Mouse (Mus musculus) stomach, adult 2 months (tissue): ENCODE measurements around the gene Unc5cl. TPM values are rescaled to one million over a fixed set of nuclear protein-coding genes. Genes with fewer than 3 reads are reported as not detected.

ENCODE experiments used
- polyA plus RNA-seq: library from polyadenylated mRNA; depleted of rRNA; stranded (reverse); fragments of >200 nt; gene quantifications from 2 replicates; pipeline ENCODE4 v1.2.3, GENCODE M21; 2012; rRNA removed

Gene Unc5cl
- polyA plus RNA-seq, result 2.3 and 3.6 TPM in 2 replicates

DNA sequence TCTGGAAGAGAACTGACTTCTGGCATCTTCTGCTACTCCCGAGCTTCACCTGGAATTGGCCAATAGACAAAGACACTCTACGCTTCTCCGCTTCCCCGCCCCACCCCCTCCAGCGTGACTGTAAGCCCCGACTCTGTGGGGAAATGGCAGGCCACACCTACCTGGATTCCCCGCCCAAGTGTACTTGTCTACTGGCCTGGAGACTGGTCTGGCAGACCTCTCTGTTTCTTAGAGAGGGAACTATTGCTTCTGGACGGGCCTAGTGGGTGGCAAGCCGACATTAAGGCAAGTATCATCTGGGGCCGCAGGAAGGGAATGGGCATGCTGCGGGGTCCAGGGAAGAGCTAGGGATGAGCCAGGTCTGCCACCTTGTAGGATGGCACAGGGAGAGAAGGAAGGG is at the start of gene Unc5cl:
Gene Unc5cl (plus strand): TSS at position 214 of the 400 bp plus-strand sequence.

DNA sequence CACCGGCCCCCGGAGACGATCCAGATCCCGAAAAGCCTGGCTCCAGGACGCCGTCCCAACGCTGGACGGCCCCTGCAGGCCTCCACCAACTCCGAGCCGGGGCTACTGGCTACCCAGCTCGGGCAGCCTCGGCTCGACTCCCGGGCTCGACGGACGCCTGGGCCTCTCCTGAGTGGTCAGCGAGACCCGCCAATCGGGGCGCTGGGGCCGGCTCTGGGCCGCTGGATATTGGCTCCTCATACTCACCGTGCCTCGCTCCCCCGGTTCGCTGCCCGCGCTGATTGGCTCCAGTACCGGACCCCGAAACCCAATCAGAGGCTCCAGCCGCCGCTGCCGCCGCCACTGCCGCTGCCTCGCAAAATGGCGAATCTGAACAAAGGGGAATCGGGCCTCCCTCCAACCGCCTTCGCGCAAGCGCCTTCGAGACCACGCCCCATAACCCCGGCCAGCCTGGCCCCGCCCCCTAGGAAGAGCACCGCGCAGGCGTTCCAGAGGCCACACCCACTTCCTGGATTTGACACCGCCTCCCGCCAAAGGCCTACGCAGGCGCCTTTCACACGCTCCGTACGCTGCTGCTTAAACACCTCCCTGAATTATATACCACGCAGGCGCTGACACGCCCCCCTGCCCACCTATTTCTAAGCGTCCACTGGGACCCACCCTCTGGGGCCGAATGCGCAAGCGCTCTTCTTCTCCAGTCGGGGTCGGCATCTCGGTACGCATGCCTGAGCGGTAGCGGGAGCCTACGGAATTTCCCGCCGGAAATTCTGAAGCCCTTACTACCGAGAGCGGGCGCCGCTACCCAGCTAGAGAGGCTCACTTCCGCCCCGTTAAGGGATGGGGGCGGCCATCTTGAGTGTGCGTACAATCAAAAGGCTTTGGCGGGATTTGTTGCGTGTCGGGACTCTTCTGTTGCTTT is 45.1 kb upstream of the Unc5cl start, which contains the start of the genes Nfya and Oard1:
Gene Nfya (minus strand): TSS at position 527 of the 919 bp plus-strand sequence.
Gene Oard1 (plus strand): TSS at position 635 of the 919 bp plus-strand sequence.

DNA sequence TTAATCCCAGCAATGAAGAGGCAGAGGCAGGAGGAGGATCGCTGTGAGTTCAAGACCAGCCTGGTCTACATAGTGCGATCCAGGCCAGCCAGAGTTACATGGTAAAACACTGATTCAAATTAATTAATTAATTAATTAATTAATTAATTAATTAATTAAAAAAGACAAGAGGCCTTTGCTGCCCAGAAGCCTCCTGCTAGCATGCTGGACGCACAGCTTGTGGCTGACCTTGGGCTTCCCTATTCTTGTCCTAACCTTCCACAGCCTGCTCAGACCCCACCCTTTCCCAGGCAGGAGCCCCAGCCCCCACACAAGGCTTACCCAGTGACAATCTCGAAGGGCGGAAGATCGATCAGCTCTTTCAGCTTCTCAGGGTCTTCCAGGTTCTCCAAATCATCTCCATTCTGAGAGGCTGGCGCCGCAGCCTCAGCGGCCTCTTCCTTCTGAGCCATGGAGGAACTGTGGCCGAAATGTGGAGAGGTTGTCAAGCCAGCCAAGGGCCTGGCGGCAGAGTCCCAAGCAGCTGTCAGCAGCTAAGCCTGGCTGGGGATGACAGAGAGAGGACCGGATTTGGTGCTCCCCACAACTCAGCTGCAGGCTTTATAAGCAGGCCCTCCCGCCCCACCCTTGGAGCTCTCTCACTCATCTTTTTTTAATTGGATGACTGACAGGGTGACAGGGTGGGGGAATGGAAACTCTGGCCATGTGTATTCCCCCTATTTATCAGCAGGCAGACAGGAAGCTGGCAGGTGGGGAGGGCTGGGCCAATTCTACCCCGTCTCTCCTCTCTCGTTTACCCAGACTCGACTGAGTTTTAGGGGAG is 22.3 kb upstream of the Unc5cl start, which contains the start of gene Apobec2:
Gene Apobec2 (minus strand): TSS at position 773 of the 823 bp plus-strand sequence.

DNA sequence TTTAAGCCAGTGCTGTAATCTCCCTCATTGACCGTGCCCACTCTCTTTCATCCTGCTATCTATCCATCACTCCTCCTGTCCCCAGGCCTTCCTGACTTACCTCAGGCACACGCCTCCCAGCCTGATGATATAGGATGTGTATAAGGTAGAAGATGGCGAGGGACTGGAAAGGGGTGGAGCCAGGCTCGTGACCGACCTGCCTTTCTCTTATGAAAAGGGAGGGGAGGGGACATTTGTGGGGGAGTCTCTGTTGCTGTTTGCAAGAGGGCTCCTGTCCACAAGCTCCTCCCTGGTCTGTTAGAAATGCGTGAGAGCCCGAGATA is 3.4 kb upstream of the Unc5cl start, which contains the start of gene Tspo2:
Gene Tspo2 (minus strand): TSS at position 170 of the 323 bp plus-strand sequence.

Other genes with a start within 250 kb of the Unc5cl start
- 0.02 TPM in 1 of 2 replicates, not detected in the other for gene Trem1, start 222.1 kb upstream of the Unc5cl start, polyA plus RNA-seq
- not detected in 2 replicates for gene Trem3, start 207.1 kb upstream of the Unc5cl start, polyA plus RNA-seq
- 0.14 and 0.19 TPM in 2 replicates for gene Treml4, start 190.6 kb upstream of the Unc5cl start, polyA plus RNA-seq
- gene Treml2, start 155.4 kb upstream of the Unc5cl start, polyA plus RNA-seq, result 0.24 and 0.62 TPM in 2 replicates
- gene B430306N03Rik, start 138.8 kb upstream of the Unc5cl start, polyA plus RNA-seq, result 0.15 and 0.45 TPM in 2 replicates
- gene Trem2, start 108.5 kb upstream of the Unc5cl start, polyA plus RNA-seq, result 3.2 and 4.6 TPM in 2 replicates
- 0.14 TPM in 1 of 2 replicates, not detected in the other for gene Treml1, start 95.0 kb upstream of the Unc5cl start, polyA plus RNA-seq
- 14.8 and 17.1 TPM in 2 replicates for gene Nfya, start 45.0 kb upstream of the Unc5cl start, polyA plus RNA-seq
- 1.4 and 3.0 TPM in 2 replicates for gene Oard1, start 44.9 kb upstream of the Unc5cl start, polyA plus RNA-seq
- 7.5 and 13.3 TPM in 2 replicates for gene Apobec2, start 22.0 kb upstream of the Unc5cl start, polyA plus RNA-seq
- gene Tspo2, start 3.4 kb upstream of the Unc5cl start, polyA plus RNA-seq, result 0.45 and 0.61 TPM in 2 replicates